Mouse (Mus musculus): ENCODE results near the gene Asb6.

The Asb6 gene

GRCm38 (mm10) chr2:30796382-30796781 is 33.8 kb downstream of the Asb6 start:
- DNase-seq (ENCODE audit: low spot score): peak; percentile 93

DNA sequence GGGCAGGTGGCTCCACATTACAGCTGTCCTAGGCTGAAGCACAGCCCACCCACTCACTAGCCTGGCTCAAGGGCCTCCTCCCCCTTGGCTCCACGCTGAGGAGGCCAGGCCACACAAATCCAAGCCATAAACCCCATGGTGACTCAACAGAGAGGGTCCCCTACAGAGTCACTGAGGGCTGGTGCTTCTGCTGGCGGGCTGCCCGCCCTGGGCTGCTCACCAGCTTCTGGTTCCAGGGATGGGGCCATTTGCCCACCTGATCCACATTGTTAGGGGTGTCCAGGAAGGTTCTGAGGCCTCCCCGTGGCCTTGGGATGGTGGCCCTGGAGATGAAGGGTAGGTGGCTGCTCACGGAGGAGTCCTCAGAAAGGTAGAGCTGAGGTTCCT is 34.3 kb downstream of the Asb6 start:
- peak; percentile 60 for DNase-seq (ENCODE audit: low spot score)

DNA sequence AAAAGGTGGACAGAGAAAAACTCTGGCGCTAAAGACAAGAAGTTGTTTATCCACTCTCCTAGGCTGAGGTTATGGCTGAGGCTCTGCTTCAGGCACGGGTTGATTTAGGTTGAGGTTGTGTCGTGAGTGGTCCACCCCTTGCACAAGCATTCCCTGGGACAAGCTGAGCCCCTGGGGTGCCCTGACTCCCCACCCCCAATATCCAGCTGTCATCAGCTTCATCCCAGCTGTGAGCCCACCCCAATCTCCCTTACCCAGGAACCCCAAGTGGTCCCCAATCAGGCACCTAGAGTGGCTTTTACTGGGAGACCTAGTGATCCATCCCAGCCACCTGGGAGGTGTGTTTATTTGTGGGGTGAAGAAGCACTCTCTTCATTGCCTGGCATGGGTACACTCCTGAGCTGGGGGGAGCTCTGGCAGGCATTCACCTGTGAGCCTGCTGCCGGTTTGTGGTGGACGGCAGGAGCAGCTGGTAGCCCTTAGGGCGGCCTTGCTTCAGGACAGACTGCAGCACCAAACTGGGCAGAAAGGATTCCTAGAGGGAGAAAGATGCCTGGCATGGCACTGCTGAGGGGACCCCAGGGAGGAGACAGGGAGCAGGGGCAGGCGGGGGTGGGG is 34.8 kb downstream of the Asb6 start:
- no peak for DNase-seq (ENCODE audit: low spot score)

GRCm38 (mm10) chr2:30794179-30795108 is 35.7 kb downstream of the Asb6 start:
- peak; percentile 83 for DNase-seq (ENCODE audit: low spot score)

DNA sequence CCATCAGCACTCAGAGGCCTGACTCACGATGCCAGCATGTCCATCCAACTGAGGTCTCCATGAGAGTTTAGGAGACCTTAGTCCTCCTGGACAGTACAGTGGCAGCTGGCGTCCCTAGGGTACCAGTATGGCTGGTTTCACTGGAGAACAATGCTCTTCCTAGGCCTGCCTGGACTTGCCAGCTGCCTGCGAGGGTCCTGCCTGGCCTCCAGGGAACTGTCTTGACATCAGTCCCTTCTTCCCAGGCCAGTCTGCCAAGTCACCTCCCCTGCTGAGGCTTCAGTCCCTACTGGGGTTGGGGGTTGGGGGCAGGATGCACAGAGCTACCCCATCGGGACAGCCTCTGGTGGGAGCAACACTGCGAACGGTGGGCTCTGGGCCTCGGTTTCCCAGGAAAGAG is 38.1 kb downstream of the Asb6 start:
- no peak for DNase-seq (ENCODE audit: low spot score)

GRCm38 (mm10) chr2:30787466-30787865 is 42.7 kb downstream of the Asb6 start:
- DNase-seq (ENCODE audit: low spot score): no peak

DNA sequence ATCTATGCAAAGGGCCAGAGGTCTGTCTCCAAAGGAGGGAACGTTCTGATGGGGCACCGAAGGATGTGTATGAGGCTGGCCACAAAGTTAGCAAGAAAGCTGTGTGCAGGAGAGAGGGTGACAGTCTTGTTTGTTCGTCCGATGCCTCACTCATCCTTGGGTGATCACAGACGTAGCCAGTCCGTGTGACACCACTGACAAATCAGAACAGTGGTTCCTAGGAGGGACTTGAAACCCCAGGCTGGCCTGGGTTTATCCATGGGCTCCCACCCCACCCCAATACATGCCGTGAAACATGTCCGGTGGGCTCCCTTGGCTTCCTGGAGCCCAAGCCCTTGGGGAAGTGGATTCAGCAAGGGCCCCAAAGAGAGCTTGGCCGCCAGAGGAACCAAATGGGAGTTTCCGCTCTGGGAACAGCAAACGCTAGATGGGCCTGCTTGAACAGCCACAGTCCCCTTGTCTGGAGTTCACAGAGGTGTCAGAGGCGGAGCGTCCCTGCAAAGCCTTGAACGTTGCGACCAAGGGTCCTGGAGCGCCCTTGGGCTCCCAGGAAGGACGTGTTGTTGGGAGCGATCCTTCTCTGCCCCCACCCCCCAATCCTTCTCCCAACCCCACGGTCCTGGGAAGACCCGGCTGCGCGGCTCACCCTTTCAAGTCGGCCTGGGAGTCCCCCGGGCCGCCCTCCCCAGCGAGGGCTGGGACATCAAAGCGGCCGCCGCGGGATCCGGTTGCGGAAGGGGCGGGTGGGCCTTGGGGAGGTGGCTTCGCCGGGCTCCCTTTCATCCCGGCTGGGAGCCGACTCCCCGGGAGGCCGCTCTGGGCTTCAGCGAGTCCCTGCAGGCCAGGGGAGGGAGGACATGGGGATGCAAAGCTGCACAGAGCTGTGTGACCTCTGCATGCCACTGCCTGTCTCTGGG is 45.8 kb downstream of the Asb6 start:
- DNase-seq (ENCODE audit: low spot score): no peak

DNA sequence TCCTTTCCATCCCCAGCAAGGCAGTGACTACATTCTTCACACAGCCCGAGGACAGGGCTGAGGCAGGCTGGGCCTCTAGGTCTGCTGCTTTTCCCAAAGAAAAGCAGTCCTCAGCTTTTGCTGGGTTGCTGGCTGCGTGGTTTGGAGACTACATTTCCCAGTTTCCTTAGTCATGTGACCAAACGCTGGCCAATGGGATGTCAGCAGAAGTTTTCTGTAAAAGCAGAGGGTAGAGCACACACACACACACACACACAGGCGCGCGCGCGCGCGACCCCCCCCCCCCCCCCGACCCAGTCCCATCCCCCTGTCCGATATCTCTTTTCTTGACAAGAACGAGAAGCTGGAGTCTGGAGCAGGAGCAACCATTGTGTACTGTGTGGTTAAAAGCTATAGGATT is 46.8 kb downstream of the Asb6 start:
- no peak for DNase-seq (ENCODE audit: low spot score)

DNA sequence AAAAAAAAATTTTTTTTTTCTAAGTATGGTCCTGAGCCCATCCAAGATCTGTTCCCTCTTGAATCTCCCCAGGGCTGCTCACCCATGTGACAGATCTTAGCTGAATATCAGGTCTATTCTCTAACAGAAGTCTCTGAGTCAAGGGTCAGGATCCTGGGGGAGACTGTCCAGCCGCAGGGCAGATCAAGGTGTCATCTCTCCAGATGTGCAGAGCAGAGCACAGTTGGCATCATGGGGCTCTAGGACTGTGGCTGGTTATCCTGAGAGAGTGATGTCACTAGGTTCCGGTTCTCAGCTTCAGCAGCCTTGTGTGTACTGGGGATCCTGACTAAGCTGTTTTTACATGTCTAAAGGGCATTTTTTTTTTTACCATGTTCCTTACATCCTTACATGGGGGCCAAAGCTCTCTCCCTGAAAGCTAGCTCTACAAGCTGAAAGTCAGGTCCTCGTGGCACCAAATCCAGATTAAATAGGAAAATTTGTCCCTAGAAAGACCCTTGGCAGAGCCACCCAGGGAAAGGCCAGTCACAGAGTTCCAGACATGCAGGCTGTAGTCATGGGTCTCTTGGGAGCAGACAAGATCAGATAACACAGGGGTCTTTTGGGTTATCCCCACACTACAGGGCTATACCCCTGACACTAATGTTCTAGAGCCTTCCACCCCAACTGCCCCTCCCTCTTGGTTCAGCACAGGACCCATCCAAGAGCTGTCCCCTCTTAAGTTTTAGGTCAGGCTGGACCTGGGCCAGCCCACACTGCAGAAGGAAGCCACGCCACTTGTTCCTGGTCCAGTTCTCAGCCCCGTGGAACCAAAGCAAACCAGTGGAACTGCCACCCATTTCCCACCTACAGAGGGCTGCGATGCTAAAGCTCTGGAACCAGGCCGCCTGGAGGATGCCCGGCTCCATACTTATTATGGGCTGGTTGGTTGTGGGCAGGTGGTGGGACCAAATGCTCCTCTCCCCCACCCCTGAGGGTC is 47.5 kb downstream of the Asb6 start:
- no peak for DNase-seq (ENCODE audit: low spot score)

- peak; percentile 25 for DNase-seq (ENCODE audit: low spot score)
Observed at GRCm38 (mm10) chr2:30779241-30779640, 50.9 kb downstream of the Asb6 start.

GRCm38 (mm10) chr2:30778235-30778634 is 51.9 kb downstream of the Asb6 start:
- DNase-seq (ENCODE audit: low spot score): no peak

GRCm38 (mm10) chr2:30777266-30777665 is 52.9 kb downstream of the Asb6 start:
- no peak for DNase-seq (ENCODE audit: low spot score)

DNA sequence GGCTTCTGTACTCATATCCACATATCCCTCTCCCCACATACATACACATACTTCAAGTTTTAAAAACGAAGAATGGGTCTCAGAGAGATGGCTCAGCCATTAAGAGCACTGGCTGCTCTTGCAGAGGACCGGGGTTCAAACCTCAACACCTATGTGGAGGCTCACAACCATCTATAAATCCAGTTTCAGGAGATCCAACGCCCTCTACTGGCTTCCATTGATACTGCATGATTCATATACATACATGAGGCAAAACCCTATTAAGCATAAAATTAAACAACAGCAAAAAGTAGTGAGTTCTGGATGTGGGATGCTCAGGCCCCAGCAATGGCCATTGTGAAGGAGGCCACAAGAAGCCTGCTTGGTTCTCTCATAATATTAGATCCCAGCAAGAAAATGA is 54.2 kb downstream of the Asb6 start:
- no peak for DNase-seq (ENCODE audit: low spot score)

GRCm38 (mm10) chr2:30773313-30774005 is 56.7 kb downstream of the Asb6 start:
- no peak for DNase-seq (ENCODE audit: low spot score)

Measured in MN1 (cell line).